Mouse (Mus musculus) bone marrow, adult 2 months (tissue): ENCODE data around the gene Grb14. TPM values are rescaled to one million over a fixed set of nuclear protein-coding genes. Genes with fewer than 3 reads are reported as not detected.

Experiments used
- H3K27ac ChIP-seq: fragments of 200-500 bp; 2 replicates; pipeline ENCODE4 v1.5.1; 2012; ENCODE audit warnings: low read depth, mild to moderate bottlenecking, control low read depth, inconsistent platforms, low read length; ENCODE audit not compliant: control insufficient read depth, poor library complexity, insufficient read depth
- H3K4me1 ChIP-seq: fragments of 200-500 bp; 2 replicates; pipeline ENCODE4 v1.6.1; 2011; ENCODE audit warnings: low read length; ENCODE audit not compliant: control insufficient read depth, insufficient read depth
- H3K4me3 ChIP-seq: fragments of 200-500 bp; replicated peaks from 2 replicates; pipeline ENCODE3; 2011; ENCODE audit warnings: mild to moderate bottlenecking, low read depth, low read length, control low read depth; ENCODE audit not compliant: control insufficient read depth
- CTCF ChIP-seq: fragments of 200-500 bp; IDR thresholded peaks from 2 replicates; pipeline ENCODE4 v1.5.1; 2011; ENCODE audit warnings: low read length, control low read depth; ENCODE audit not compliant: control insufficient read depth, insufficient read depth
- POLR2A ChIP-seq: fragments of 200-500 bp; IDR thresholded peaks from 2 replicates; pipeline ENCODE4 v1.6.1; 2011; ENCODE audit warnings: low read depth, mild to moderate bottlenecking, control low read depth, low read length, borderline replicate concordance; ENCODE audit not compliant: control insufficient read depth
- WGBS: fragments of 180-500 bp; shearing (Covaris S2); methylation state at CpG from one replicate; pipeline ENCODE4 v1.1.7; 2018; 5-methylcytosine and 5-hydroxymethylcytosine counted together
- polyA plus RNA-seq: library from polyadenylated mRNA; stranded (reverse); fragments of >200 nt; gene quantifications from 2 replicates; pipeline ENCODE4 v1.2.4, GENCODE M21; 2011; ENCODE audit warnings: low replicate concordance; ENCODE audit not compliant: missing spikeins, insufficient read depth, insufficient read length

The Grb14 gene
- polyA plus RNA-seq, 1 experiment, result not detected

DNA sequence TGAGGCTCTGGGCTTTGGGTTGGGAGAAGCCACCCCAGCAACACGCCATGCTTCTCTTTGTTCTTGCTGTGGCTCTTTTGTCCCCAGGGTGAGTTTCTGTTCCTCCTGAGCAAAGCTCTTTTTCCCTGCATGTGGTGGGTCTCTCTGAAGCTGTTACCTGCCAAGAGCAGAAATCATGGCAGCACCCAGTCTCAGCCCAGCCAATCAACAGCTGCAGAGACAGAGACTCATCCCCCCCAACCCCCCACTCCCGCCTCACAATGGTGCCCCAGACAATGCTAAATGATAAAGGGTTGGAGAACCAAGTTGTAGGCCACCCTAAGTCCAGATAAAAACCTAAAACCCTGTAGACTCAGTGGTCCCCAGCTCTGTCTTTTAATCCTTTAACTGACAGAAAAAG, 75.6 kb downstream of the Grb14 start:
- 71% methylated on average over 2 of the region's 2 CpGs for WGBS
- H3K4me1 ChIP-seq, result no peaks in the 10 kb centered on the region
- H3K4me3 ChIP-seq, result no peak overlapping the region
- TF ChIP-seq CTCF, result no peak
- no peak for TF ChIP-seq POLR2A
- no peak overlapping the region for H3K27ac ChIP-seq

DNA sequence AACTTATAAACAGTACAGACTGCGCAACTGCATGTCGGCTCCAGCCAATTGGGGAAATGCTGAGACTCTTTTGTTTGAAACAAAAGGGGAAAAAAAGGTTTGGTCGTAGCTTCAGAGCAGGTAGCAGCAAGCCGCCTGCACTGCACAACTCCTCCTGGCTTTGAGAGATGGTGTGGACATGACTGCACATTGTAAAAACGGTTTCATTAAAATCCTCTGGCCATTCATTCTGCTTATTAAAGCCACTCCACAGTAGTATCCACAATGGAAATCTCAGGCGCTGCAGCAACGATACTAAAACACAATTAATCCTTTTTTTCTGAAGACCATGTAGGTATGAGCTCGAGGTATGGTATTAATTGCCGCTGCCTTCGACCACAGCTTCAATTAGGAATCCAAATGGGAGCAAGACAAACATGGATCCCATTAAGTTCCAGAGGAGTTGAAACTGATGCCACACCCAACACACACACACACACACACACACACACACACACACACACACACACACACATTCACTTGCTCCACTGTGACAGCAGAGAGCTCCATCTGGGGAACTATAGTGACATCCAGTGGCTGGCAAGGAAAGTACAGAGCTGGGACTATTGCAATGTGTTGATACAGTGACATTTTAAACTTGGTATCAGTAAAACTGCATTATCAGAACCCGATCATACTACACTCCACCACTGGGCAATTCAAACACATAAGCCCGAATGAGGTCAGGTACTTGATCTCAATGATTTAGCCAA, 76.2 kb downstream of the Grb14 start:
- H3K4me3 ChIP-seq, result no peak overlapping the region
- H3K27ac ChIP-seq, result no peak overlapping the region
- no peak for TF ChIP-seq CTCF
- TF ChIP-seq POLR2A, result no peak
- WGBS, result 78% methylated on average over 12 of the region's 12 CpGs
- H3K4me1 ChIP-seq, result no peaks in the 10 kb centered on the region

DNA sequence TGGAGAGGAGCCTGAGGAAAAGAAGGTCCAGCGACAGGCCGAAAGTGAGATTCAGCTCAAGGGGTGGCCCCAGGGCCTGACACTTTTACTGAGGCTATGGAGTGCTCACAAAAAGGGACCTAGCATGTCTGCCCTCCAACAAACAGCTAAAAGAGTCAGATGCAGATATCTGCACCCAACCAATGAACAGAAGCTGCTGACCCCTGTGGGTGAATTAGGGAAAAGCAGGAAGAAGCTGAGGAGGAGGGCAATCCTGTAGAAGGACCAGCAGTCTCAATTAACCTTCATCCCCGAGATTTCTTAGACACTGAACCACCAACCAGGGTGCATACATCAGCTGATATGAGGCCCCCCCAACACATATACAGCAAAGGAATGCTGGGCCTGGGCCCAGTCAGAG, 77.3 kb downstream of the Grb14 start:
- 70% methylated on average over 3 of the region's 3 CpGs for WGBS
- TF ChIP-seq POLR2A, result no peak
- TF ChIP-seq CTCF, result no peak
- H3K4me1 ChIP-seq, result no peaks in the 10 kb centered on the region
- no peak overlapping the region for H3K4me3 ChIP-seq
- no peak overlapping the region for H3K27ac ChIP-seq

DNA sequence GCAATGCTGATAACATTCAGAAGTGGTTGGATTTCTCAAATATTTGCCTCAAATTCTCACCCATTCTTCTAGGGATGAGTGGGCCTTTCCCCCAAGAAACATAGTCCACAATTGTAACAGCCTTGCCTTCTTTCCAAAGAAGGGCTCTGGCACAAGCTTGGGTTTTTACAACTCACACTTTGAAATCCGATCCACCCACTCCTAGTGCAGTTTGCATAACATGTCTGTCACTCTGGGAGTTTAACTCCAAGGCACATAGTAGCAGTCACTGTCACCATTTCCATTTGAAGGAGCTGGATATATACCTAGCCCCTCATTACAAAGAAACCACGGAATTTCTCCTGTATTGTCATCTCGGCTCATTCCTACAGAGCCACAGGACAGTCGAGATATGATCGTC, 103.9 kb downstream of the Grb14 start:
- 71% methylated on average over 5 of the region's 5 CpGs for WGBS
- Histone ChIP-seq H3K27ac (no peak overlapping the region), H3K4me3 (no peak overlapping the region), H3K4me1 (no peaks in the 10 kb centered on the region)
- TF ChIP-seq POLR2A (no peak), CTCF (no peak)

DNA sequence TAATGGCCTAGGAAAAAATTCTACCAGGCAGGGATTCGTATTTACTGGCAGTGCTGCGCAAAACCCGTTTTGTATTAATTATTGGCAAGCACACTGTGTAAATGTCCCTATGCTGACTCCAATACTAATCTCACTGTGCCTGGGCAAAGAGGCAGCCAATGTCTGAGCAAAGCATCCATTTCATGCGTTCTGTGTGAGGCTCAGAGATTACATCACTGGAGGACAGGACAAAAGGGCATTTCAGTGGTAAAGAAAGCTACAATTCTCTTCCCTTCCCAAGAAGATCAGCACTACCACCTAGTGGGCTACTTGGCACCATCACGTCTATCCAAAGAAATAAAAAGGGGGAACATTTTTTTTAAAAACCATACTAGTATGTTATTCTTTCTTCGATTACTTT, 109.3 kb downstream of the Grb14 start:
- no peak for TF ChIP-seq POLR2A
- no peak for TF ChIP-seq CTCF
- Histone ChIP-seq H3K4me1 (no peaks in the 10 kb centered on the region), H3K27ac (no peak overlapping the region), H3K4me3 (no peak overlapping the region)
- WGBS, result 57% methylated on average over 6 of the region's 6 CpGs

DNA sequence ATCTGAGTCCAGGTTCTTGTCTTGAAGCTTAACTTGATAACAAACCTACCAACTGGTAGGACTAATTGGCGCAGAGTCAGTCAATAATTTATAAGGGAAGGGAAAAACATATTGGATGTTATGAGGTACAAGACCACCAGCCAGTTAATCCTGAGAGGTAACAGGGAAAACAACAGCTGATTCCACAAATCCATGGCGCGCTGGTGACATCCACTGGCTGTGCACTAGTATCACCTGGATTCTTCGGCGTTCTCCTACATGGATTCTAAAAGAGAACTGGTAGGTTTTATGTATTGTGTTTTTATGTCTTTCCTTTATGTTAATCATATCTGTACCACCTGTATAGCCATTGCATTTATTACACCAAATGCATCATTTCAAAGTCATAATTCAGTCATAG, 119.9 kb downstream of the Grb14 start:
- Histone ChIP-seq H3K4me3 (no peak overlapping the region), H3K27ac (no peak overlapping the region), H3K4me1 (no peaks in the 10 kb centered on the region)
- WGBS, result 89% methylated on average over 5 of the region's 5 CpGs
- no peak for TF ChIP-seq POLR2A
- no peak for TF ChIP-seq CTCF

DNA sequence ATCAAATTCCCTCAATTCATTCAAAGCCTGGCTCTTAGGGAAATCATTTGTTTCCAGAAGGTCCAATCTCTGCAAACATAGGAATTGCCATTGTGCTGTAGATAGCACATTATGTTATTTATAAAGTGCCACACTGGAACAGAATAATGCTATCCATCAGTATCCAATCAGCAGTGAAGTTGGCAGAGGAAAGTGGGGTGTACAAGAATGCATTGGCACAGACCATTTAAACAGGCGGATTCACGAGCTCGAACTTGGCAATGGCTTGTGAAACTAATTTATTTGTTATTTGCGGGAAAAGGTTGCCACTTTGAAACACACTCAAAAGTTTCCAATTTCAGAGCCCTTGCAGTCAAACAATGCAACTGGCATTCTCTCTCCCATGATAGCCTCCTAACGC, 126.9 kb downstream of the Grb14 start:
- no peak overlapping the region for H3K4me3 ChIP-seq
- no peak for TF ChIP-seq CTCF
- TF ChIP-seq POLR2A, result no peak
- no peak overlapping the region for H3K27ac ChIP-seq
- H3K4me1 ChIP-seq, result no peaks in the 10 kb centered on the region
- 84% methylated on average over 5 of the region's 5 CpGs for WGBS

DNA sequence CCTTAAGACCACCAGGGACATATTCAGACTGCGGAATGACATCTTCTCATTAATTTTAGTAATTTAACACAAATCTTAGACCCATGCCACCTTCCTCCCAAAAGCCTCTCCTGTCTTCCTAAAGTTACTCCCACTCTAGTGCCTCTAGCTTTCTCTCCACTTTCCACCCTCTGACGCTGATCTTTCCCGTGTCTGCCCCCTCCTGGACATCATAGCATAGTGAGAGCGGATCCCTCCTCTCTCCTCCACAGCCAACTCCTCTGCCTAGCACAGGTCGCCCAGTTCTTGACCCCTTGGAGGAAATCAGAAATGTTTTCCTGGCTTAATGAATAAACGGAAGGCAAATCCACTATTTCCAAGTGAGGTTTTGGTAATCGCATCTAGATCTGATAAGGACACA, 131.6 kb downstream of the Grb14 start:
- TF ChIP-seq POLR2A (no peak), CTCF (no peak)
- Histone ChIP-seq H3K4me3 (no peak overlapping the region), H3K4me1 (no peaks in the 10 kb centered on the region), H3K27ac (no peak overlapping the region)
- WGBS, result 59% methylated on average over 7 of the region's 7 CpGs
